Mouse (Mus musculus): ENCODE data around the gene Ofd1. TPM values are rescaled to one million over a fixed set of nuclear protein-coding genes. Genes with fewer than 3 reads are reported as not detected.

Gene Ofd1
- polyA plus RNA-seq (2017; shearing (Covaris generic)): 1 to 10 TPM; 4.5 to 6.5 (median 5.2) TPM

- ATAC-seq: peak; percentile 99
Observed at GRCm38 (mm10) chrX:166440616-166441063, at the start of gene Ofd1. Ofd1 (minus strand) TSS chrX:166440704.

- peak; percentile 93 for ATAC-seq
Observed at GRCm38 (mm10) chrX:166479365-166479983, 39.0 kb upstream of the Ofd1 start, which contains the start of gene Rab9. Rab9 (minus strand) TSS chrX:166479867.

GRCm38 (mm10) chrX:166478631-166479364, 38.3 kb upstream of the Ofd1 start:
- ATAC-seq: peak; percentile 36

- ATAC-seq: no peak
Observed at GRCm38 (mm10) chrX:166477393-166477792, 36.9 kb upstream of the Ofd1 start.

GRCm38 (mm10) chrX:166472612-166473011, 32.1 kb upstream of the Ofd1 start:
- ATAC-seq: no peak

GRCm38 (mm10) chrX:166468321-166468720, 27.8 kb upstream of the Ofd1 start:
- ATAC-seq: no peak

GRCm38 (mm10) chrX:166455525-166455924, 15.0 kb upstream of the Ofd1 start:
- ATAC-seq: no peak

GRCm38 (mm10) chrX:166454331-166454730, 13.8 kb upstream of the Ofd1 start:
- ATAC-seq: no peak

- no peak for ATAC-seq
Observed at GRCm38 (mm10) chrX:166453532-166453931, 13.0 kb upstream of the Ofd1 start.

- no peak for ATAC-seq
Observed at GRCm38 (mm10) chrX:166444552-166444951, 4.0 kb upstream of the Ofd1 start.

GRCm38 (mm10) chrX:166440036-166440615, 378 bp downstream of the Ofd1 start, which contains the start of gene Trappc2:
Trappc2 (plus strand) TSS chrX:166440574.
- peak; percentile 57 for ATAC-seq

- no peak for ATAC-seq
Observed at GRCm38 (mm10) chrX:166434812-166435211, 5.7 kb downstream of the Ofd1 start.

GRCm38 (mm10) chrX:166416196-166416595, 24.3 kb downstream of the Ofd1 start:
- no peak for ATAC-seq

- no peak for ATAC-seq
Observed at GRCm38 (mm10) chrX:166407865-166408264, 32.6 kb downstream of the Ofd1 start.

GRCm38 (mm10) chrX:166393753-166394152, 46.8 kb downstream of the Ofd1 start:
- ATAC-seq: no peak

- no peak for ATAC-seq
Observed at GRCm38 (mm10) chrX:166386656-166387055, 53.8 kb downstream of the Ofd1 start.

GRCm38 (mm10) chrX:166384935-166385334, 55.6 kb downstream of the Ofd1 start:
- no peak for ATAC-seq

- no peak for ATAC-seq
Observed at GRCm38 (mm10) chrX:166383606-166384005, 56.9 kb downstream of the Ofd1 start.

GRCm38 (mm10) chrX:166378652-166379051, 61.9 kb downstream of the Ofd1 start:
- ATAC-seq: no peak

- ATAC-seq: no peak
Observed at GRCm38 (mm10) chrX:166376681-166377328, 63.7 kb downstream of the Ofd1 start.

- ATAC-seq: no peak
Observed at GRCm38 (mm10) chrX:166365458-166366213, 74.9 kb downstream of the Ofd1 start.

GRCm38 (mm10) chrX:166360455-166360854, 80.0 kb downstream of the Ofd1 start:
- peak; percentile 25 for ATAC-seq
